Comparison of ENCODE assay signal across 8 mouse cellular contexts in the genomic region with DNA sequence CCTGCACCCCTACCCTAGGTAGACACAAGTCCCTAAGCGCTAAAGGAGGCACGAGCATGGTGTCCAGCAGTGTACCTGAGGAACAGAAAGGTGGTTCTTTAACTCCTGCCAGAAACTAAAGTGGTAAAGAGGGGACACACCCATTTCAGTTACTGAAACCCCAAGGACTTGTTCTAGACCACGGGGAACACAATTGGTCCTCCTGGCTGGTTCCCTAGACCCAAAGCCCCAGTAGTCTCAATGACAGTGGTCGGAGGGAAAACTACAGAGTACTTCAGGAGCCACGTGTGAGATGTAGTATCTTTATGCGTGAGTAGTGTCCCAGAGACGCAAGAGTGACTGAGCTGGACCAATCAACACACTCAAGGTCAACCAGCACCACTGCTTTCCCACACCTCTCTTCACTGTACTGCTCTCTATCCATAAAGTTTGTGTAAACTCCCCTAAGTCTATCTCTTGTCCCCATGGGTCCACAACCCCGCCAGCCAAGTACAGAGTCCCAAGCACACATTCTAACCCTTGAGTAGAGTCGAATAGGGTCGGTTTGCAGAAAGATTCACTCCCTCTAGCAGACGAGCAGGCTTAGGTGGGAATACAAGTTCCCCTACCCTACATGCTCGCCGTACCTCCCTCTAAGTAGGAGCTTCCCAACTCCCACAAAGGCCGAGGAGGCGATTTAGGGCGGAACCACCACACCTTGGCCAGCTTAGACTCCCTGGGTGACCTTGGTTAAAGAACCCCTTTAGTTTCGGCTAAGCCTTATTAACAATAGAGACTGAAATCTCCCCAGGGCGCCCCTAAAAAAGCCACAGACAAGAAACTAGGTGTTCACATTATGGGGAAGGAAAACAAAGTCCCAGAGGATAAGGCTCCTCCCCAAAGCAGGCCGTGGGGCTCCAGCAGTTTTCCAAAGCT. TPM values are rescaled to one million over a fixed set of nuclear protein-coding genes. Genes with fewer than 3 reads are reported as not detected.
DNase-seq lines count a peak whose midpoint lies in the region; ATAC-seq and TF ChIP-seq lines count a peak whose summit lies in the region.

No protein-coding gene starts in this region.

- no peaks in the 10 kb centered on the region for H3K27me3 ChIP-seq in heart, embryonic 10.5 days (ENCODE audit: insufficient read depth, poor library complexity, severe bottlenecking)
- H3K27me3 ChIP-seq in E14TG2a.4 (ENCODE audit: insufficient read depth, low read length), result no peaks in the 10 kb centered on the region
- H3K27me3 ChIP-seq in embryonic facial prominence, embryonic 15.5 days, result no peaks in the 10 kb centered on the region
- H3K27me3 ChIP-seq in limb, embryonic 13.5 days, result no peaks in the 10 kb centered on the region
- no peaks in the 10 kb centered on the region for H3K27me3 ChIP-seq in neural tube, embryonic 15.5 days (replicated peaks)

- H3K4me3 ChIP-seq in heart, embryonic 10.5 days, result peak overlapping the region; percentile 93
- peak overlapping the region; percentile 98 for H3K4me3 ChIP-seq in E14TG2a.4 (replicated peaks; ENCODE audit: low read length)
- peak overlapping the region; percentile 98 for H3K4me3 ChIP-seq in embryonic facial prominence, embryonic 15.5 days (replicated peaks)
- peak overlapping the region; percentile 92 for H3K4me3 ChIP-seq in limb, embryonic 13.5 days
- H3K4me3 ChIP-seq in neural tube, embryonic 15.5 days (replicated peaks), result peak overlapping the region; percentile 78

- peak overlapping the region; percentile 74 for H3K4me2 ChIP-seq in embryonic facial prominence, embryonic 15.5 days (replicated peaks)
- peak overlapping the region; percentile 86 for H3K4me2 ChIP-seq in limb, embryonic 13.5 days (replicated peaks)
- H3K4me2 ChIP-seq in neural tube, embryonic 15.5 days, result peak overlapping the region; percentile 89

- H3K4me1 ChIP-seq in heart, embryonic 10.5 days, result peaks cover 49% of the 10 kb centered on the region
- H3K4me1 ChIP-seq in E14TG2a.4 (replicated peaks; ENCODE audit: low read depth, low read length), result peaks cover 82% of the 10 kb centered on the region
- peaks cover 33% of the 10 kb centered on the region for H3K4me1 ChIP-seq in embryonic facial prominence, embryonic 15.5 days
- peaks cover 37% of the 10 kb centered on the region for H3K4me1 ChIP-seq in limb, embryonic 13.5 days
- H3K4me1 ChIP-seq in neural tube, embryonic 15.5 days, result peaks cover 54% of the 10 kb centered on the region

- no peak for DNase-seq in heart, embryonic 10.5 days (ENCODE audit: low spot score)
- no peak for DNase-seq in heart, adult 18-20 months
- no peak for DNase-seq in layer of hippocampus, postnatal 10 days (ENCODE audit: low spot score in 2 of 2)
- no peak for DNase-seq in adrenal gland, adult 8-10 months

- TF ChIP-seq CTCF in E14TG2a.4 (conservative IDR thresholded peaks at IDR 0.05; ENCODE audit: low read length), result no peak

- H3K9ac ChIP-seq in embryonic facial prominence, embryonic 15.5 days, result peak overlapping the region; percentile 91
- peak overlapping the region; percentile 98 for H3K9ac ChIP-seq in limb, embryonic 13.5 days
- H3K9ac ChIP-seq in neural tube, embryonic 15.5 days (replicated peaks), result peak overlapping the region; percentile 86

- peak overlapping the region; percentile 98 for H3K27ac ChIP-seq in heart, embryonic 10.5 days
- H3K27ac ChIP-seq in embryonic facial prominence, embryonic 15.5 days (replicated peaks), result peak overlapping the region; percentile 99
- H3K27ac ChIP-seq in limb, embryonic 13.5 days, result peak overlapping the region; percentile 98
- H3K27ac ChIP-seq in neural tube, embryonic 15.5 days (replicated peaks), result peak overlapping the region; percentile 99

- no peak for ATAC-seq in embryonic facial prominence, embryonic 15.5 days (ENCODE audit: insufficient number of reproducible peaks, low FRiP score, low TSS enrichment, low read depth)
- ATAC-seq in limb, embryonic 13.5 days (ENCODE audit: low FRiP score, low read depth), result no peak
- ATAC-seq in neural tube, embryonic 15.5 days (ENCODE audit: low FRiP score), result no peak

- H3K36me3 ChIP-seq in heart, embryonic 10.5 days, result peaks cover 36% of the 10 kb centered on the region
- peaks cover 64% of the 10 kb centered on the region for H3K36me3 ChIP-seq in E14TG2a.4 (ENCODE audit: insufficient read depth, low read length)
- peaks cover 29% of the 10 kb centered on the region for H3K36me3 ChIP-seq in embryonic facial prominence, embryonic 15.5 days
- peaks cover 35% of the 10 kb centered on the region for H3K36me3 ChIP-seq in limb, embryonic 13.5 days
- peaks cover 30% of the 10 kb centered on the region for H3K36me3 ChIP-seq in neural tube, embryonic 15.5 days

- H3K9me3 ChIP-seq in heart, embryonic 10.5 days, result no peaks in the 10 kb centered on the region
- H3K9me3 ChIP-seq in E14TG2a.4 (ENCODE audit: low read length), result no peaks in the 10 kb centered on the region
- no peaks in the 10 kb centered on the region for H3K9me3 ChIP-seq in embryonic facial prominence, embryonic 15.5 days (replicated peaks)
- no peaks in the 10 kb centered on the region for H3K9me3 ChIP-seq in limb, embryonic 13.5 days
- no peaks in the 10 kb centered on the region for H3K9me3 ChIP-seq in neural tube, embryonic 15.5 days (replicated peaks)

- 7% methylated on average over 19 of the region's 19 CpGs for WGBS in heart, embryonic 10.5 days
- 4% methylated on average over 19 of the region's 19 CpGs for WGBS in embryonic facial prominence, embryonic 15.5 days
- 5% methylated on average over 19 of the region's 19 CpGs for WGBS in limb, embryonic 13.5 days
- WGBS in neural tube, embryonic 15.5 days, result 5% methylated on average over 19 of the region's 19 CpGs

RNA-seq across cellular contexts. Expression of gene Rnf44, which starts 7.3 kb away (rescaled TPM):
- 68.1 and 96.1 TPM in 2 replicates for polyA plus RNA-seq in heart, embryonic 10.5 days (2016; fragmentation: Nextera tagmentation; extraction: Ambion mirVana)
- total RNA-seq in heart, adult 18-20 months (2021), result 10 to 100 TPM; 55.1 to 55.9 TPM
- 60.3 and 68.9 TPM in 2 replicates for polyA plus RNA-seq in embryonic facial prominence, embryonic 15.5 days (2015; fragmentation: Nextera tagmentation; extraction: Ambion mirVana)
- polyA plus RNA-seq in limb, embryonic 13.5 days (2015; fragmentation: Nextera tagmentation; extraction: Ambion mirVana), result 57.3 and 60.4 TPM in 2 replicates
- polyA plus RNA-seq in neural tube, embryonic 15.5 days (2015; fragmentation: Nextera tagmentation; extraction: Ambion mirVana), result 73.5 and 76.3 TPM in 2 replicates
- 100 to 1,000 TPM in 1 of 2 experiments, 10 to 100 TPM in 1; 95.0 to 114 TPM for total RNA-seq in layer of hippocampus, postnatal 10 days (2021)
- total RNA-seq in adrenal gland, adult 8-10 months (2022), result 100 to 1,000 TPM; 117 to 123 (median 122) TPM

RNA-seq across cellular contexts. Expression of gene Cdhr2, which starts 14.9 kb away (rescaled TPM):
- polyA plus RNA-seq in heart, embryonic 10.5 days (2016; fragmentation: Nextera tagmentation; extraction: Ambion mirVana), result 0.06 and 1.2 TPM in 2 replicates
- not detected for total RNA-seq in heart, adult 18-20 months (2021)
- polyA plus RNA-seq in embryonic facial prominence, embryonic 15.5 days (2015; fragmentation: Nextera tagmentation; extraction: Ambion mirVana), result 0.05 TPM in 1 of 2 replicates, not detected in the other
- polyA plus RNA-seq in limb, embryonic 13.5 days (2015; fragmentation: Nextera tagmentation; extraction: Ambion mirVana), result 0.05 TPM in 2 replicates
- 0.22 and 1.4 TPM in 2 replicates for polyA plus RNA-seq in neural tube, embryonic 15.5 days (2015; fragmentation: Nextera tagmentation; extraction: Ambion mirVana)
- total RNA-seq in layer of hippocampus, postnatal 10 days (2021), result under 1 TPM; 0.16 to 0.20 TPM
- not detected for total RNA-seq in adrenal gland, adult 8-10 months (2022)
